Mouse (Mus musculus): ENCODE measurements at regions not wholly inside any gene's neighbourhood (a gene's known extent, or its start where the extent isn't known, plus 50 kb on each side); places are given as distances from the start of the nearest gene placed in this dataset.

- TF ChIP-seq GATA1 (IDR thresholded peaks at IDR 0.05; ENCODE audit: borderline replicate concordance, low read length): no peak
- TF ChIP-seq CTCF (IDR thresholded peaks at IDR 0.05; ENCODE audit: low read depth, low read length): no peak
- no peak for TF ChIP-seq POLR2AphosphoS5 (IDR thresholded peaks at IDR 0.05; ENCODE audit: insufficient replicate concordance, low read depth, low read length)
- no peak for TF ChIP-seq TAL1 (conservative IDR thresholded peaks at IDR 0.05; ENCODE audit: low read depth, low read length)
- TF ChIP-seq GATA2 (IDR thresholded peaks at IDR 0.05; ENCODE audit: borderline replicate concordance, low read depth, low read length): no peak
Observed at GRCm38 (mm10) chr2:30686359-30686758, 91.5 kb downstream of the Cstad start.
